Mouse (Mus musculus): ENCODE data around the gene Serpinh1. TPM values are rescaled to one million over a fixed set of nuclear protein-coding genes. Genes with fewer than 3 reads are reported as not detected.
A peak's percentile ranks its signal among the peaks of the same experiment; 100 is the strongest.
"Not testable (repeated sequence)": the region's sequence is repeated elsewhere in the genome, so short reads cannot be mapped to it uniquely, and the experiment has no call there.

Gene Serpinh1
- polyA plus RNA-seq, 1 experiment = 27.5 TPM

DNA sequence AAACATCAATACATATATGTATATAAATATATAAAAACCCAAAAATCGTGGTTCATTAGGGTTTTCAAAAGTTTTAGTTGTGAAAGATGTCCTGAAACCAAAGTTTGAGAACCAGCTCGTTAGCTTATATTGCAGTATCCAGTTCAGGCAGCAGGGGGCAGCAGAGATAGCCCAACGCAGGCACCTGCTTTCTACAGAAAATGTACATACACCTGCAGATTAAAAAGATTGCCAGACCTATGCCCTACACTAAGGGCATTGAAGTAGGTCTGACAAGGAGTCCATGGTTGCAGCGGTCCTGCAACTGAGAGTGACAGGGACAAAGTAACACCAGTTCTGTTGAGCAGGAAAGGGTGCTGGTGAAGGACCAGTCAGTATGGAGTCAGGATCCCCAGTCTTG lies 22.4 kb upstream of the Serpinh1 start:
- DNase-seq (ENCODE audit: extremely low spot score in 1 of 2, low spot score in 1 of 2) = peak in 1 of 2 experiments; percentile 92

- not testable (repeated sequence) for DNase-seq (ENCODE audit: extremely low spot score in 1 of 2, low spot score in 1 of 2)
Observed at GRCm38 (mm10) chr7:99374325-99374724, 21.3 kb upstream of the Serpinh1 start.

DNA sequence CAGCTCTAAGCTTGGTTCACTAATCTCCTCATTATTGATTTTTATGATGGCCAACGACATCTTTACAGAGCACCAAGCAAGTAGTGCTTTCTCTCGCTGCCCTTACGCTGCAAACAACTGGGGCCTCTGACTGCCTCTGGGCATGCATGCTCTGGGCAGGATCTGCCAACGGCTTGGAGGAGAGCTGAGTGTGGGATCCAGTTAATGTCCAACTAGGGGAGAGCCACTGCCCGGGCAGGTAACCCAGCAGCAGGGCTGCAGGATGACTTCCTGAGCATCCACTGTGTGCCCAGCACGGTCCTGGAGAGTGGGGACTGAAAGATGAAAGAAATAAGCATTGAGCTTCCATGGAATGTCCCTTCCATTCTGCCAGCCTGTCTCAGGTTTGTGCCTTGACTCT lies 13.7 kb upstream of the Serpinh1 start:
- DNase-seq (ENCODE audit: extremely low spot score in 1 of 2, low spot score in 1 of 2) = no peak

GRCm38 (mm10) chr7:99365069-99365468 lies 12.0 kb upstream of the Serpinh1 start:
- peak; percentile 56 to 91 for DNase-seq (ENCODE audit: extremely low spot score in 1 of 2, low spot score in 1 of 2)

GRCm38 (mm10) chr7:99362137-99362536 lies 9.1 kb upstream of the Serpinh1 start:
- DNase-seq (ENCODE audit: extremely low spot score in 1 of 2, low spot score in 1 of 2) = no peak

DNA sequence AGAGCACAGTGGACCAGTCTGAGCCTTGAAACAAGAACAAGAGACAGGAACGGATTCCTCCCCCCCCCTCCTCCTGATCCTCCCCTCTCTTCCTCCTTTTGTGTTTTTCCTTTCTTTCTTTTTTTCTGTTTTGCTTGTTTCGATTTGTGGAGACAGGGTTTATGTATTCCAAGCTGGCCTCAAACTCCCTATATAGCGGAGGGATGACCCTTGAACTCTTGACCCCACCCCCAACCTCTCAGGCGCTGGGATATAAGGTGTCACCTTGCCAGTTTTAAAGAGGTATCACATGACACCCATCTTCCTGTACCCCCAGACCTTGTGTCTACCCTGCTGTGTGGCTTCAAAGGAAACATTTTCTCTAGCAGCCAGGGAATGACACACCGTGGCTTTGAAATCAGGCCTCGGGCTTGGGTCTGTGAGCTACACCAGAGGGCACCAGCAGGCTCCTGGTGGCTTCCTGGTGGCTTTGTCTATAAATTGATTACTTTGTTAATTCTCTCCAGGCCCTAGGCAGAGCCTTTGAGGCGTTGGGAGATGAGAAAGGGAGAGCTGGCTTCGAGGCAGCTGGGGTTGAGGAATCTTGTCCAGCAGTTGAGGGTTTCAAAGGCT lies 7.9 kb upstream of the Serpinh1 start:
- no peak for DNase-seq (ENCODE audit: extremely low spot score in 1 of 2, low spot score in 1 of 2)

DNA sequence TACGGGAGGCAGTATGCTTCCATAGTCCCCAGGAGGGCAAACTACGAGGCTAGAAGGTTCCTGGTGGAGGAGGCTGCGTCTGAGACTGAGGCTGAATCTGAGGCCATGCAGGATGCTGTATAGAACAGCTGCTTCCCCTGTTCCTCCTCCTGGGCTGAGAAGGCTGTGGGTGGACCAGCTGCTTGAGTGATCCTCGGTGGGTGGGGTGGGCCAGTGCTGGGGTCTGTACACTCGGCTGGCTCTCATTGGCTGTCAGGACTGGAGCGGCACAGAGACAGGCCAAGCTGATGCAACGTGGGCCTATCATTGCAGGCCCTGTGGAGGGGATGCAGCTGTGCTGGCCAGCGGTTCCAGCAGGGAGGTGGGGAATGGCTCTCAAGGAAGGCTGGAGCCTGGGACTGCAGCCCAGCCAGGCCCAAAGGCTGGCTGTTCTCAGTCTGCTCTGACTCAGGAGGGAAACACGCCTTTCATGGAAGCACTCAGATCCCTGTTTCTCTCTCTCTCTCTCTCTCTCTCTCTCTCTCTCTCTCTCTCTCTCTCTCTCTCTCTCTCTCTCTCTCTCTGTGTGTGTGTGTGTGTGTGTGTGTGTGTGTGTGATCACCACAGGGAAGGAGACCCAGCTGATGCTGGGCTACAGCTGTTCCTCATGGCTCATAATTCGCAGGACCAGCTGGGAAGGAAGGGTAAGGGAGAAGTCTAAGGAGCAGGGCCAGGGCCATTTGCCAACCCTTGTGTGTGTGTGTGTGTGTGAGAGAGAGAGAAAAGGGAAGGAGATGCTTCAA lies 7.2 kb upstream of the Serpinh1 start:
- DNase-seq (ENCODE audit: extremely low spot score in 1 of 2, low spot score in 1 of 2) = peak; percentile 64 to 75

DNA sequence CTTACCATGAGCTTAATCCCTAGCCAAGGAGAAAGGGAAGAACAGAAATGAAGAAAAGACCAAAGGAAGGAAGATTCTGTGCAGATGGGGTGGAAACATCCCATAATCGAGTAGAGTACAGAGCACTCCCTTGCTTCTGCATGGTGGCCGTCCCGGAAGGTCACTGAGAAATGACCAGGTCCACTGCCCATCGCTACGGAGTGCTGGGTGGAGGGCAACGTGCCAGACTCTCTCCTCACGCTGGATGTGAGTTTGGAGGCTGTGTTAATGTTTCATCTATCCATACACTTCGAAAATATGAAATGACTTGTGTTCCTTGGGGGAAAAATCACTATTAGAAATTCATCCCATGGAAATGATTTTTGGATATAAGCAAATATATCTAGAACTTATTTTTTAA lies 5.3 kb upstream of the Serpinh1 start:
- no peak for DNase-seq (ENCODE audit: extremely low spot score in 1 of 2, low spot score in 1 of 2)

GRCm38 (mm10) chr7:99357201-99357600 lies 4.2 kb upstream of the Serpinh1 start:
- no peak for DNase-seq (ENCODE audit: extremely low spot score in 1 of 2, low spot score in 1 of 2)

GRCm38 (mm10) chr7:99356244-99356930 lies 3.3 kb upstream of the Serpinh1 start:
- no peak for DNase-seq (ENCODE audit: extremely low spot score in 1 of 2, low spot score in 1 of 2)

DNA sequence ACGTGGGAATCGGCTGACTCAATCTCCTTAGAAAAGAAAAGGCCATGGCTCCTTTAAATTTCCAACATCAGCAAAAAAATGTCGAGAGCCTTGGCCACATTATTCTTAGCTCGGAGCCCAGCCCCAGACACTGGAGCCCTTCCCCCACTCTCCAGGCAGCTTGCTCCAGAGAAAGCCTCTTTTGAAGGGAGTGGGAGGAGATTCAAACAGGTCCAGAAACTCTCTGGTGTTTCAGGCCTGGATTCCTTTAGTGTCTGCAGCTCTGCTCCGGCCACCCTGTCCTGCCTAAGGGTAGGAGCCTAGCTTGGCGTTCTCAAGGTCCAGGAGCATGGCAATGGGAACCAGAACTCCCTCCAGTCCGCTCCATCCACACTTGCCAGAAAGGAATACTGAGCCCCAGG lies 2.7 kb upstream of the Serpinh1 start:
- peak; percentile 67 to 85 for DNase-seq (ENCODE audit: extremely low spot score in 1 of 2, low spot score in 1 of 2)

DNA sequence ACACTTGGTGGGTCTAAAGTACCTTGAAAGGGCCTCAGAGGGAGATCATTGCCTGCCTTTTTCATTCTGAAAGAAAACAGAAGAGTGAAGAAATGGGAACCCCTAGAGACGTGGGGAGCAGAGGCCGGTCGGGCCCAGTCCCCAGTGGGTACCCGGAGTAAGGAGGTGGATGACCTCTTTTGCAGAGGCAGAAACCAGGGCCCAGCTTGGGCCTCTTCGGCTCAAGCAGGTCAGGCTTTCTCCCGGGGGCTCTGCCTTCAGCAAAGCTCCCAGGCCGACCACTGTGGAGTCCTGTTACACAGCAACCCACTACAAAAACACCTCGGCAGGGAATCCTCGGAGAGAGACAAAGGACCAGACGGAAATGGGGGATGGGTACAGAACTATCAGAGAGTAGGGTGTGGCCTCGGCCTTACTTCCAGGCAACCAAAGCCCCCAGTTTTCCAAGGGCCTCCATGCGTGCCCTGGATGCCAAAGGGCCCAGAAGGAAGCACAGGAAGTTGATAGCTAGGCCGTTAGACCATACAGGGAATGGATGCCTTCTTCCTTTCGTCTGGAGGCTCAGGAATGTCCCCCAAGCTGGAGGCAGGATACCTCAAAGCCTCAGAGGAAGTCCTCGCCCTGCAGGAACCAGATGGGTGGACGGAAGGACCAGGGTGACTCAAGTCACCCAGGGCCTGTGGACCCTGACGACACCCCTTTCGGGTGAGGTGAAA lies 1.1 kb downstream of the Serpinh1 start:
- DNase-seq (ENCODE audit: extremely low spot score in 1 of 2, low spot score in 1 of 2) = no peak

GRCm38 (mm10) chr7:99351104-99351801 lies 1.8 kb downstream of the Serpinh1 start:
- DNase-seq (ENCODE audit: extremely low spot score in 1 of 2, low spot score in 1 of 2) = no peak

GRCm38 (mm10) chr7:99349782-99350720 lies 3.0 kb downstream of the Serpinh1 start:
- DNase-seq (ENCODE audit: extremely low spot score in 1 of 2, low spot score in 1 of 2) = no peak

DNA sequence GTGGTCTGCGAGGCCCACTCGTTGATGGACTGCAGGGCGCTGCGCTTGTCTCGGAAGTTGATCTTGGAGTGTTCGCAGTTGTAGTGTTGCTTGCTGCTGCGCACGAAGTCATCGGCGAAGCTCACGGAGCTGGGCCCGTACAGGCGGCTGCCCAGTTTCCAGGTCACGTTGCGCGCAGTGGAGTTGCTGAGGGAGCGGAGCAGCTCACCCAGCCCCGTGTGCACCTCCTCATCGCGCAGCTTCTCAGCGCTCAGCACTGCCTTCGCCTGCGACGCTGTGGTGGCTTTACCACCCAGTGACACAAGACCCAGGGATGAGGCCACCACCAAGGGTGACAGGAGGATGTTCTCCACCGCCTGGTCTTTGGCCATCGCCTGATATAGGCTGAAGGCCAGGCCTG lies 4.2 kb downstream of the Serpinh1 start:
- DNase-seq (ENCODE audit: extremely low spot score in 1 of 2, low spot score in 1 of 2) = no peak

GRCm38 (mm10) chr7:99347268-99347667 lies 5.8 kb downstream of the Serpinh1 start:
- no peak for DNase-seq (ENCODE audit: extremely low spot score in 1 of 2, low spot score in 1 of 2)

DNA sequence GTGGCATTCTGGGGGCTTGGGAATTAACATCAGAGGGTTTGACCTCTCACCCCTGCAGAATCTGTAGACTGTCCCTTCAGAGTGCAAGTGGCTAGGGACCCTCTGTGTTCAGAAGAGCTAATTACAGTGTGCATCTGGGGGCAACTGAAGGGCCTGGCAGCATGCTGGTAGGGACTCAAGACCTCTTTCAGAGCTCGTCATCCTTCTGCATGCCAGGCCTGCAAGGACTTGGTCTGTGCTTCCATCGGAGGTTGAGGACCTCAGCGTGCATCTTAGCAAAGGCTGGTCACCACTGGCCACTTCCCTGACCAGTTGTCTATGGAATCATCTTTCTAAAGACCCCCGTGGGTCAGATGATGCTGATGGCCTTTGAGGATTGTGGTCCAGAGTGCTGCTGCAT lies 9.5 kb downstream of the Serpinh1 start:
- no peak for DNase-seq (ENCODE audit: extremely low spot score in 1 of 2, low spot score in 1 of 2)

- DNase-seq (ENCODE audit: extremely low spot score in 1 of 2, low spot score in 1 of 2) = no peak
Observed at GRCm38 (mm10) chr7:99340736-99341135, 12.3 kb downstream of the Serpinh1 start.

DNA sequence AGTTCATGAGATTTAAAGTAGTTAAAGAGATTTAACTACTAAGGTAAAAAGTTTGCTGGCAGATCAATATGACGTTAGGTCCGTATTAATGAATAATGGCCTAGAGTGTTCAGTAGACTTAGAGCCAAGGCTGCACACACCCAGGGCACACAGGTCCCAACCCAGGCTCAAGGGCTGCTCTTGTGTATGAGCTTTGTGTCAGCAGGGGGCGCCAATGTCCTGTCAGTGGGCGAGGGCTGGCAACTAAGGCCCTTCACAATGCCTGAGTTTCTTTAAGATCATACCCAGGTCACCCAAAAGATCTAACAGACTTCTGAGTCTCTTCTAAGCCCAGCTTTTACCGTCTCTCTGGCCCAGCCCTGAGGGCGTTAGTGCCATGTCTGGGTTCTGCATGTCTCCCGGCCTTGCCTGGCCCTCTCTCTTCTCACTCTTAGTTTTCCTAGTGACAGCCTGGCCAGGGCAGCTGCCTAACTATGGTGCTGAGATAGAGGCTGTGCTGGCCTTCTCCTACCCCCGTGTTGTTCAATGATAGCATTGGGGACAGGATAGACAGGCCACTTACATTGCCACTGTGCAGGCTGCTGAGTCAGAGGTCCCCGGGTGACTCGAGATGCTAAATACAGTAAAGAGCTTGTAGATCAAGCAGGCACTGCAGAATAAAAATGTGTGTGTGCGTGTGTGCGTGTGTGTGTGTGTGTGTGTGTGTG lies 20.1 kb downstream of the Serpinh1 start:
- DNase-seq (ENCODE audit: extremely low spot score in 1 of 2, low spot score in 1 of 2) = peak in 1 of 2 experiments; percentile 86

All from frontal cortex, adult 2 months (tissue).